In the genomic region with DNA sequence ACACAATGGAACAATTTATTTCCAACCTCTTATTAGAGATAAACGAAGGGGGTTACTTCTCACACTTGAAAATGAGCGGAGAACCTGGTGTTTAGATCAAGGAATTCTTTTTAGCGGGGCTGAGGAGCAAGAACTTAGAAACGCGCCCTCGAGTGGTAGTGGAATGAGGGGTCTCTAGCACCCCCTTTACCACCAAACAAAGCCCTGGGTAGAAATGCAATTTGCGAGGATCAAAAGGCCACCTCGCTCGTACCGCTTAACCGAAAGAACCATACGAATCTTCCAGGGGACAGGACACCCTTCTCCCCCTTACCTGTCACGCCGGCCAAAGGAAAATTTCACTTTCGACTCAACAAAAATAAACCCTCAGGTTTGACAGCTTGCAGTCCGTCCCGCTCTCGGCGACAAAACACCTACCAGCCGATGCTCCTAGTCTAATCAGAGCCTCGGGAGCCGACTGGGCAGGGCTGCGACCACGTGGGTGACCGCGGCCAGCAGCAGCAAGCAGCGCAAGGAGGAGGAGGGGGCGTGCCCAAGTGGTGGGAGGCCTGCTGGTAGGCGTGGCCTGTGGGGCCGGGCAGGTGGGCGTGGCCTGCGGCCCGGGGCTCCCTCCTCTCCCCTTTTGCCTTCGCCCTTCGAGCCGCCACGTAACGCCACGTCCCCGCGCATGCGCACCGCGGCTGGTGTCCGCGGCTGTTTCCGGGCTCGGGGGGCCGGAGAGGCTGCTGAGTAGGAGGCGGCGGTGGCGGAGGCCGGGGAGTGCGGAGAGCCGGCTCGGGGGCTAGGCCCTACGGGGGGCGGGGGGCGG, we compare ENCODE assay signal across 8 mouse cellular contexts. TPM values are rescaled to one million over a fixed set of nuclear protein-coding genes. Genes with fewer than 3 reads are reported as not detected.
DNase-seq lines count a peak whose midpoint lies in the region; ATAC-seq lines count a peak whose summit lies in the region.

A gene (plus strand): TSS at position 700 of the 808 bp plus-strand sequence.

- peak; percentile 100 for DNase-seq in adrenal gland, adult (ENCODE audit: inconsistent age in 2 of 2, low spot score in 1 of 2)
- DNase-seq in embryo, embryonic 10.5 days (ENCODE audit: low spot score) = peak; percentile 98
- DNase-seq in gastrocnemius, postnatal 14 days = peak; percentile 100
- DNase-seq in left cerebral cortex, postnatal 10 days (ENCODE audit: extremely low spot score in 1 of 2, low spot score in 2 of 2) = peak; percentile 96 to 99
- DNase-seq in right cerebral cortex, postnatal 25 days = peak; percentile 98
- DNase-seq in urinary bladder, postnatal 4 days (ENCODE audit: low spot score in 2 of 2) = peak; percentile 99 to 100

- intact Hi-C loops in gastrocnemius, postnatal 14 days (cut with DNase I; ENCODE audit: low total_unique reads) = no loop called here
- intact Hi-C loops in left cerebral cortex, postnatal 10 days (cut with DNase I) = loop anchor here (10.0 kb wide), 1 partner anchor 53 kb away; a partner anchor contains a TSS

- peak; percentile 94 for ATAC-seq in inflammation-experienced regulatory T-cells, adult 6 months
- peak; percentile 96 for ATAC-seq in megakaryocyte-erythroid progenitor cell, adult 5-6 weeks (replicated peaks; ENCODE audit: low FRiP score, low TSS enrichment, poor library complexity, severe bottlenecking)

RNA-seq across cellular contexts. Expression of the gene that starts here (rescaled TPM):
- 10 to 100 TPM; 53.9 to 61.5 TPM for total RNA-seq in gastrocnemius, postnatal 14 days (2021)
- 10 to 100 TPM; 31.3 to 36.7 (median 34.4) TPM for polyA plus RNA-seq in inflammation-experienced regulatory T-cells, adult 6 months (2017; shearing (Covaris generic))
- 10 to 100 TPM; 59.2 to 61.9 TPM for total RNA-seq in left cerebral cortex, postnatal 10 days (2021)
- 39.3 and 42.0 TPM in 2 replicates for total RNA-seq in megakaryocyte-erythroid progenitor cell, adult 5-6 weeks (2014; fragmentation: Nextera tagmentation)
- 12.2 and 13.4 TPM in 2 replicates for total RNA-seq in megakaryocyte-erythroid progenitor cell, adult 5-6 weeks (2017)

Comparison
In these comparisons a context has a peak if more than half of its experiments do, and no peak if none do; other contexts are left out.
1. Peak in every context shown above with its lines: DNase-seq and ATAC-seq.